Mouse (Mus musculus): ENCODE measurements around the gene Map4k4.
A peak's percentile ranks its signal among the peaks of the same experiment; 100 is the strongest.

The Map4k4 gene

GRCm38 (mm10) chr1:39937609-39938008, 36.9 kb downstream of the Map4k4 start:
- no peak for DNase-seq

GRCm38 (mm10) chr1:39939401-39939800, 38.7 kb downstream of the Map4k4 start:
- no peak for DNase-seq

- no peak for DNase-seq
Observed at GRCm38 (mm10) chr1:39940342-39940741, 39.6 kb downstream of the Map4k4 start.

GRCm38 (mm10) chr1:39941237-39942179, 40.8 kb downstream of the Map4k4 start:
- no peak for DNase-seq

- no peak for DNase-seq
Observed at GRCm38 (mm10) chr1:39942935-39943334, 42.2 kb downstream of the Map4k4 start.

- no peak for DNase-seq
Observed at GRCm38 (mm10) chr1:39944306-39944971, 43.7 kb downstream of the Map4k4 start.

- no peak for DNase-seq
Observed at GRCm38 (mm10) chr1:39944972-39945323, 44.2 kb downstream of the Map4k4 start.

- no peak for DNase-seq
Observed at GRCm38 (mm10) chr1:39946391-39946790, 45.7 kb downstream of the Map4k4 start.

GRCm38 (mm10) chr1:39947179-39947578, 46.5 kb downstream of the Map4k4 start:
- DNase-seq, result no peak

GRCm38 (mm10) chr1:39947701-39948359, 47.1 kb downstream of the Map4k4 start:
- peak; percentile 40 for DNase-seq

- DNase-seq, result no peak
Observed at GRCm38 (mm10) chr1:39949205-39949604, 48.5 kb downstream of the Map4k4 start.

- DNase-seq, result no peak
Observed at GRCm38 (mm10) chr1:39949790-39950462, 49.2 kb downstream of the Map4k4 start.

GRCm38 (mm10) chr1:39950590-39950989, 49.9 kb downstream of the Map4k4 start:
- DNase-seq, result no peak

GRCm38 (mm10) chr1:39954652-39955051, 53.9 kb downstream of the Map4k4 start:
- no peak for DNase-seq

GRCm38 (mm10) chr1:39956712-39957111, 56.0 kb downstream of the Map4k4 start:
- DNase-seq, result no peak

GRCm38 (mm10) chr1:39957981-39958380, 57.3 kb downstream of the Map4k4 start:
- no peak for DNase-seq

- DNase-seq, result no peak
Observed at GRCm38 (mm10) chr1:39960623-39961022, 59.9 kb downstream of the Map4k4 start.

GRCm38 (mm10) chr1:39961113-39961512, 60.4 kb downstream of the Map4k4 start:
- no peak for DNase-seq

- peak; percentile 33 for DNase-seq
Observed at GRCm38 (mm10) chr1:39962321-39962720, 61.6 kb downstream of the Map4k4 start.

GRCm38 (mm10) chr1:39962840-39963239, 62.1 kb downstream of the Map4k4 start:
- DNase-seq, result no peak

GRCm38 (mm10) chr1:39963821-39964220, 63.1 kb downstream of the Map4k4 start:
- DNase-seq, result no peak

- DNase-seq, result no peak
Observed at GRCm38 (mm10) chr1:39964427-39964826, 63.7 kb downstream of the Map4k4 start.

GRCm38 (mm10) chr1:39965461-39965860, 64.7 kb downstream of the Map4k4 start:
- no peak for DNase-seq

Data from embryo, embryonic 11 days (tissue).